Comparison of ENCODE assay signal across 8 mouse cellular contexts in the genomic region with DNA sequence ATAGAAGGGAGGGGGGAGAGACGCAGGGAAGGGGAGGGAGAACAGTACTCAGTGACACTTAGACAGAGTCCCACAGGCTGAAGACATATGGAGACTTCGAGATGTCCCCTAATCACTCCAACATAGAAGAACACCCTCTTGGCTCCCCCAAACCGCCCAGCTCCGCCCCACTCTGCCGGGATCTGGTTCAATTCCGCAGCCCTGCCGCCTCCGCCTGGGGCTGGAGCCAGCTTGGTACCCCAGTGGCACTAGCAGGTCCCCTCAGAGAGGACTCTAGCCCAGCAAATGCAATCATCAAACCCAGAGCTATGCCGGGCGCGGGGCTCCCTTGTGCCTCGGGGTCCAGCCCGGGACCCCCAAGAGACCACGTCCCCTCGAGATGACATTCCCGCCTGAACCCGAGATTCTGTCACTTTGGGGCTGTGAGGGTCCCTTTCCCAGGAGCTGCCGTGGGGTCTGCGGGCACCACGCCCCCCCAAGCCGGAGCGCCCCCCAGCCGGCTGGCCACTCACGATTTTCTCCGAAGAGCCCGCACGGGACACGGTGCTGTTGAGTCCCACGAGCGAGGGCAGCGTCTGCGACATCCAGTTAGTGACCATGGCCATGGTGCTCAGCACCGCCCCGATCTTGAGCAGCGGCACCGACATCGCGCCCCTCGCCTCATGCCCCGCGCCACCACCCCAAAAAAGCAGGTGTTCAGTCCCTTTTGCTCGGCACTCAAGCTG. TPM values are rescaled to one million over a fixed set of nuclear protein-coding genes. Genes with fewer than 3 reads are reported as not detected.
DNase-seq lines count a peak whose midpoint lies in the region; ATAC-seq and TF ChIP-seq lines count a peak whose summit lies in the region.

No protein-coding gene starts in this region.

- H3K4me1 ChIP-seq in cerebellum, adult 2 months (ENCODE audit: control insufficient read depth, insufficient read depth, low read length) = no peaks in the 10 kb centered on the region
- peaks cover 21% of the 10 kb centered on the region for H3K4me1 ChIP-seq in lung, embryonic 15.5 days
- H3K4me1 ChIP-seq in hindbrain, embryonic 12.5 days = peaks cover 37% of the 10 kb centered on the region
- peaks cover 23% of the 10 kb centered on the region for H3K4me1 ChIP-seq in midbrain, embryonic 15.5 days

- TF ChIP-seq CTCF in cerebellum, adult 2 months (IDR thresholded peaks at IDR 0.05; ENCODE audit: borderline replicate concordance, insufficient read depth, low read depth, low read length) = no peak

- H3K36me3 ChIP-seq in lung, embryonic 15.5 days = no peaks in the 10 kb centered on the region
- H3K36me3 ChIP-seq in hindbrain, embryonic 12.5 days = no peaks in the 10 kb centered on the region
- no peaks in the 10 kb centered on the region for H3K36me3 ChIP-seq in midbrain, embryonic 15.5 days (replicated peaks)

- no peak for DNase-seq in cerebellum, adult 2 months
- no peak for DNase-seq in cerebellum, adult 9-10 months
- DNase-seq in lung, postnatal 14 days = no peak
- DNase-seq in adrenal gland, adult 18-20 months (ENCODE audit: low spot score in 2 of 2) = no peak
- no peak for DNase-seq in embryo, embryonic 9.5 days (ENCODE audit: extremely low spot score)

- WGBS in cerebellum, adult 2 months = 2% methylated on average over 42 of the region's 42 CpGs
- WGBS in lung, embryonic 15.5 days = 1% methylated on average over 42 of the region's 42 CpGs
- 1% methylated on average over 42 of the region's 42 CpGs for WGBS in hindbrain, embryonic 12.5 days
- WGBS in midbrain, embryonic 15.5 days = 2% methylated on average over 40 of the region's 42 CpGs

- no peak for ATAC-seq in lung, embryonic 15.5 days (ENCODE audit: borderline replicate concordance, extremely low read depth, low FRiP score, low TSS enrichment)
- ATAC-seq in hindbrain, embryonic 12.5 days (ENCODE audit: low FRiP score) = peak; percentile 35
- ATAC-seq in midbrain, embryonic 15.5 days (replicated peaks) = peak; percentile 19

- no peak overlapping the region for H3K27ac ChIP-seq in cerebellum, adult 2 months (ENCODE audit: insufficient read depth, low read length)
- no peak overlapping the region for H3K27ac ChIP-seq in lung, embryonic 15.5 days
- H3K27ac ChIP-seq in hindbrain, embryonic 12.5 days = no peak overlapping the region
- H3K27ac ChIP-seq in midbrain, embryonic 15.5 days = no peak overlapping the region

- no peak for TF ChIP-seq POLR2A in cerebellum, adult 2 months (IDR thresholded peaks at IDR 0.05; ENCODE audit: borderline replicate concordance, insufficient read depth, low read length)

- H3K4me2 ChIP-seq in lung, embryonic 15.5 days = peak overlapping the region; percentile 97
- peak overlapping the region; percentile 97 for H3K4me2 ChIP-seq in hindbrain, embryonic 12.5 days (replicated peaks)
- H3K4me2 ChIP-seq in midbrain, embryonic 15.5 days = peak overlapping the region; percentile 97

- peak overlapping the region; percentile 29 for H3K9ac ChIP-seq in lung, embryonic 15.5 days
- H3K9ac ChIP-seq in hindbrain, embryonic 12.5 days = peak overlapping the region; percentile 71
- peak overlapping the region; percentile 53 for H3K9ac ChIP-seq in midbrain, embryonic 15.5 days

- H3K27me3 ChIP-seq in cerebellum, adult 2 months (ENCODE audit: control insufficient read depth, insufficient read depth, low read length) = peaks cover 2% of the 10 kb centered on the region; the same call in 1 of the 2 replicates
- peaks cover 69% of the 10 kb centered on the region for H3K27me3 ChIP-seq in lung, embryonic 15.5 days
- peaks cover 47% of the 10 kb centered on the region for H3K27me3 ChIP-seq in hindbrain, embryonic 12.5 days
- peaks cover 4% of the 10 kb centered on the region; the same call in 1 of the 2 replicates for H3K27me3 ChIP-seq in midbrain, embryonic 15.5 days (replicated peaks)

- H3K9me3 ChIP-seq in lung, embryonic 15.5 days = no peaks in the 10 kb centered on the region
- no peaks in the 10 kb centered on the region for H3K9me3 ChIP-seq in hindbrain, embryonic 12.5 days (replicated peaks)
- H3K9me3 ChIP-seq in midbrain, embryonic 15.5 days = no peaks in the 10 kb centered on the region

- peak overlapping the region; percentile 61 for H3K4me3 ChIP-seq in cerebellum, adult 2 months (replicated peaks; ENCODE audit: insufficient read depth, low read depth, low read length)
- H3K4me3 ChIP-seq in lung, embryonic 15.5 days = peak overlapping the region; percentile 48
- peak overlapping the region; percentile 56 for H3K4me3 ChIP-seq in hindbrain, embryonic 12.5 days
- H3K4me3 ChIP-seq in midbrain, embryonic 15.5 days = peak overlapping the region; percentile 53

RNA-seq across cellular contexts. Expression of a gene that starts 19.9 kb away (rescaled TPM):
- polyA plus RNA-seq in cerebellum, adult 2 months (2012; rRNA removed) = 45.4 and 54.1 TPM in 2 replicates
- polyA plus RNA-seq in lung, embryonic 15.5 days (2015; fragmentation: Nextera tagmentation; extraction: Ambion mirVana) = 2.7 and 2.8 TPM in 2 replicates
- polyA plus RNA-seq in hindbrain, embryonic 12.5 days (2016; fragmentation: Nextera tagmentation; extraction: Ambion mirVana) = 68.7 and 75.0 TPM in 2 replicates
- 209 and 213 TPM in 2 replicates for polyA plus RNA-seq in midbrain, embryonic 15.5 days (2015; fragmentation: Nextera tagmentation; extraction: Ambion mirVana)
- total RNA-seq in adrenal gland, adult 18-20 months (2021) = under 1 TPM; 0.53 to 0.58 TPM

Comparison
In these comparisons a context has a peak if more than half of its experiments do, and no peak if none do; other contexts are left out.
1. RNA of a gene that starts 19.9 kb away (polyA plus RNA-seq): 209 to 213 TPM in midbrain, embryonic 15.5 days, 68.7 to 75.0 TPM in hindbrain, embryonic 12.5 days and 45.4 to 54.1 TPM in cerebellum, adult 2 months; 2.7 to 2.8 TPM in lung, embryonic 15.5 days; every median in the first group is over 10 times any median in the second.
2. Peak in every context shown above with its lines, with median percentiles within 50 percentile points of each other: H3K4me3 ChIP-seq, H3K4me2 ChIP-seq and H3K9ac ChIP-seq.